Comparison of ENCODE assay signal across 13 mouse cellular contexts in the genomic region with DNA sequence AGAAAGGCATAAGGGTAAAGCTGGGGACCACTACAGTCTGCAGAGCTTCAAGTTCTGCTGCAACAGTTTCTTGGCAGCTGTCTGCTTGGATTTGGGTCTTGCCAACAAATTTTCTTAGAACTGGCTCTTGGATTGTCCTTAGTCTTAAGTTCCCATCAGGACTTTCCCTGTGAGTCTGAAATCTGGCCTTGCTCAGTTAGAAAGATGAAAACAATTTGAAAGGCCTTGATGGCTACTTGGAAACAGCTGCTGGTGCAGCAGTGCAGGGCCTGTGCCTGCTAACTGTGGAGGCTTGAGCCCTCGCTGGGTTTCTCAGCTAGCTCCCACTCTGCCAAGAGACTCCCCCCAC. TPM values are rescaled to one million over a fixed set of nuclear protein-coding genes. Genes with fewer than 3 reads are reported as not detected.
DNase-seq lines count a peak whose midpoint lies in the region; ATAC-seq lines count a peak whose summit lies in the region.
"Had no signal": no experiment of that assay in that cellular context is flagged by ENCODE, and none has a peak within 500 bp of the region (broad histone marks: within the 10 kb centered on the region; RNA-seq: fewer than 3 reads in every experiment).

No protein-coding gene starts in this region.

- H3K9me3 ChIP-seq in forebrain, embryonic 15.5 days: no peaks in the 10 kb centered on the region
- H3K9me3 ChIP-seq in midbrain, embryonic 13.5 days: no peaks in the 10 kb centered on the region
- H3K9me3 ChIP-seq: G1E had no signal

- no peak overlapping the region for H3K9ac ChIP-seq in forebrain, embryonic 15.5 days (replicated peaks)
- H3K9ac ChIP-seq in midbrain, embryonic 13.5 days (replicated peaks): no peak overlapping the region

- peak; percentile 13 for DNase-seq in adrenal gland, postnatal 10 days
- DNase-seq in adrenal gland, adult 2 months: no peak
- peak; percentile 58 for DNase-seq in kidney, postnatal 10 days
- DNase-seq in kidney, postnatal 25 days: no peak
- peak; percentile 80 to 83 for DNase-seq in heart, adult 9 months (ENCODE audit: low spot score in 2 of 2)
- peak; percentile 68 for DNase-seq in lung, postnatal 10 days
- DNase-seq: adrenal gland, adult 8-10 months; cerebellum, adult 2 months; spleen, adult 18-20 months had no signal

- WGBS in forebrain, embryonic 15.5 days: 65% methylated on average over 1 of the region's 1 CpGs
- WGBS in midbrain, embryonic 13.5 days: 85% methylated on average over 1 of the region's 1 CpGs

- H3K4me3 ChIP-seq in forebrain, embryonic 15.5 days: no peak overlapping the region
- no peak overlapping the region for H3K4me3 ChIP-seq in midbrain, embryonic 13.5 days (replicated peaks)

- peaks cover 4% of the 10 kb centered on the region; the same call in 1 of the 2 replicates for H3K36me3 ChIP-seq in forebrain, embryonic 15.5 days
- H3K36me3 ChIP-seq in midbrain, embryonic 13.5 days: peaks cover 19% of the 10 kb centered on the region

- no peak overlapping the region for H3K27ac ChIP-seq in forebrain, embryonic 15.5 days (replicated peaks)
- no peak overlapping the region for H3K27ac ChIP-seq in midbrain, embryonic 13.5 days

- H3K4me2 ChIP-seq in forebrain, embryonic 15.5 days (replicated peaks): no peak overlapping the region
- H3K4me2 ChIP-seq in midbrain, embryonic 13.5 days (replicated peaks): no peak overlapping the region

- no peak for ATAC-seq in forebrain, embryonic 15.5 days (replicated peaks)
- ATAC-seq in midbrain, embryonic 13.5 days: no peak

- peaks cover 6% of the 10 kb centered on the region; the same call in 1 of the 2 replicates for H3K4me1 ChIP-seq in forebrain, embryonic 15.5 days
- H3K4me1 ChIP-seq in midbrain, embryonic 13.5 days (replicated peaks): no peaks in the 10 kb centered on the region; the same call in 1 of the 2 replicates

- no peaks in the 10 kb centered on the region for H3K27me3 ChIP-seq in forebrain, embryonic 15.5 days
- no peaks in the 10 kb centered on the region for H3K27me3 ChIP-seq in midbrain, embryonic 13.5 days

RNA-seq across cellular contexts. Expression of gene Nudt2, which starts 14.5 kb away (rescaled TPM):
- total RNA-seq in adrenal gland, postnatal 10 days (2021): 10 to 100 TPM; 30.2 to 30.9 TPM
- 10 to 100 TPM; 32.8 to 33.0 TPM for total RNA-seq in adrenal gland, adult 2 months (2021)
- polyA plus RNA-seq in adrenal gland, adult 2 months (2012; rRNA removed): 4.9 and 5.6 TPM in 2 replicates
- polyA plus RNA-seq in forebrain, embryonic 15.5 days (2015; fragmentation: Nextera tagmentation; extraction: Ambion mirVana): 66.8 and 69.5 TPM in 2 replicates
- polyA plus RNA-seq in midbrain, embryonic 13.5 days (2015; fragmentation: Nextera tagmentation; extraction: Ambion mirVana): 62.0 and 62.7 TPM in 2 replicates

RNA-seq across cellular contexts. Expression of gene Kif24, which starts 14.7 kb away (rescaled TPM):
- total RNA-seq in adrenal gland, postnatal 10 days (2021): 1 to 10 TPM; 2.8 to 4.5 TPM
- total RNA-seq in adrenal gland, adult 2 months (2021): 1 to 10 TPM in 1 of 2 experiments, under 1 TPM in 1; 0.83 to 1.4 TPM
- polyA plus RNA-seq in adrenal gland, adult 2 months (2012; rRNA removed): 0.30 and 0.56 TPM in 2 replicates
- 5.1 and 5.5 TPM in 2 replicates for polyA plus RNA-seq in forebrain, embryonic 15.5 days (2015; fragmentation: Nextera tagmentation; extraction: Ambion mirVana)
- 5.2 and 6.3 TPM in 2 replicates for polyA plus RNA-seq in midbrain, embryonic 13.5 days (2015; fragmentation: Nextera tagmentation; extraction: Ambion mirVana)

RNA-seq across cellular contexts. Expression of gene AI464131, which starts 23.4 kb away (rescaled TPM):
- total RNA-seq in adrenal gland, postnatal 10 days (2021): 10 to 100 TPM; 13.3 to 17.4 TPM
- 10 to 100 TPM; 12.3 to 15.2 TPM for total RNA-seq in adrenal gland, adult 2 months (2021)
- polyA plus RNA-seq in adrenal gland, adult 2 months (2012; rRNA removed): 11.5 and 14.6 TPM in 2 replicates
- polyA plus RNA-seq in forebrain, embryonic 15.5 days (2015; fragmentation: Nextera tagmentation; extraction: Ambion mirVana): 2.8 and 3.1 TPM in 2 replicates
- polyA plus RNA-seq in midbrain, embryonic 13.5 days (2015; fragmentation: Nextera tagmentation; extraction: Ambion mirVana): 5.5 and 5.7 TPM in 2 replicates

RNA-seq across cellular contexts. Expression of gene 1110017D15Rik, which starts 37.7 kb away (rescaled TPM):
- total RNA-seq in adrenal gland, postnatal 10 days (2021): under 1 TPM in 1 of 2 experiments, not detected in 1; 0.45 TPM
- total RNA-seq in adrenal gland, adult 2 months (2021): under 1 TPM in 1 of 2 experiments, not detected in 1; 0.55 TPM
- polyA plus RNA-seq in adrenal gland, adult 2 months (2012; rRNA removed): 0.40 and 0.66 TPM in 2 replicates
- polyA plus RNA-seq in forebrain, embryonic 15.5 days (2015; fragmentation: Nextera tagmentation; extraction: Ambion mirVana): 9.4 and 15.7 TPM in 2 replicates
- 8.3 and 8.5 TPM in 2 replicates for polyA plus RNA-seq in midbrain, embryonic 13.5 days (2015; fragmentation: Nextera tagmentation; extraction: Ambion mirVana)
- total RNA-seq: hematopoietic stem cell, adult 5-6 weeks had no signal

Comparison
In these comparisons a context has a peak if more than half of its experiments do, and no peak if none do; other contexts are left out.
1. DNase-seq: peak in adrenal gland, postnatal 10 days (single experiment), kidney, postnatal 10 days (single experiment), heart, adult 9 months (2 of 2) and lung, postnatal 10 days (single experiment); none in adrenal gland, adult 2 months (single experiment) and kidney, postnatal 25 days (0 of 2).